Mouse (Mus musculus) inflammation-experienced regulatory T-cells, adult 6 months (primary cell): Measurements from ENCODE around the gene Fem1b. TPM values are rescaled to one million over a fixed set of nuclear protein-coding genes. Genes with fewer than 3 reads are reported as not detected.

ENCODE experiments used
- ATAC-seq: one replicate; pipeline ENCODE4 v1.8.0; 2017
- polyA plus RNA-seq, 3 experiments: library from polyadenylated mRNA; unstranded; fragments of 100-300 nt; shearing (Covaris generic); gene quantifications; one replicate each; pipeline ENCODE4 v1.2.1; 2017

The Fem1b gene
- polyA plus RNA-seq, 3 experiments from 2014 or later: 3.8 to 4.1 (median 4.1) TPM

- no peak for ATAC-seq
Measured at GRCm38 (mm10) chr9:62777461-62777860, 34.3 kb downstream of the Fem1b start.

DNA sequence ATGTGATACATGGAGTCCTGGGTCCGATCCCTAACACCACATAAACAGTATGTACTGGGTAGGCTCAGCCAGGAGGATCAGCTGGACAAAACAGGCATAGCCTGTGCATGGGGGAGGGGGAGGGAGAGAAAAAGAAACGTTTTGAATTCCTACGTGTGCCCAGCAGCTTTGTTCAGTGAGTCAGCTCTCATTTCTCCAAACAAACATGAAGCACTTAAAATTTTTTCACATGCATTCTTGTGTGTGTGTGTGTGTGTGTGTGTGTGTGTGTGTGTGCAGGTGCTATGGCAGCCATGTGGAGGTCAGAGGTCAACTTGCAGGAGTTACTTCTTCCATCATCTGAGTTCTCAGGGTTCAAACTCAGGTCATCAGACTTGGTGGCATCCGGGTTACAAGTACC, 36.3 kb downstream of the Fem1b start:
- ATAC-seq: no peak

GRCm38 (mm10) chr9:62772746-62773145, 39.0 kb downstream of the Fem1b start:
- no peak for ATAC-seq

GRCm38 (mm10) chr9:62768361-62768760, 43.4 kb downstream of the Fem1b start:
- no peak for ATAC-seq

- no peak for ATAC-seq
Measured at GRCm38 (mm10) chr9:62767464-62767863, 44.3 kb downstream of the Fem1b start.

DNA sequence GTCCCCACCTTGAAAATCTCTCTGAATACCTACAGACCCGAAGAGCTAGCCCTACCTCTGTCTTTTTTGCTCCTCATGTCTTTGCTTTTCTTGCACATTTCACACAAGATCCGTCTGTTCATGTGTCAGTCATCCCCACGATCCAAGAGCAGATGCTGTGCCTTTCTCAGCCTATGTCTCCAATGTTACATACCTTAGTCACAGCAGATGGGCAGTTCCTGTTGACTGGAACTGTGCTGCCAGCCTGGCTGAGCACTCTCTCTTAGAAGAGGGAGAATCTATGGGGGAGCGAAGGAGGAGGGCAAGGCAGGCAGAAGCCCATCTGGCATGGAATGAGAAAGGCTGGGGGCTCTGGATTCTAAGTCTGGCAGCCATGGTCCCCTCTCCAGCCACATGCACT, 46.4 kb downstream of the Fem1b start:
- ATAC-seq: no peak

DNA sequence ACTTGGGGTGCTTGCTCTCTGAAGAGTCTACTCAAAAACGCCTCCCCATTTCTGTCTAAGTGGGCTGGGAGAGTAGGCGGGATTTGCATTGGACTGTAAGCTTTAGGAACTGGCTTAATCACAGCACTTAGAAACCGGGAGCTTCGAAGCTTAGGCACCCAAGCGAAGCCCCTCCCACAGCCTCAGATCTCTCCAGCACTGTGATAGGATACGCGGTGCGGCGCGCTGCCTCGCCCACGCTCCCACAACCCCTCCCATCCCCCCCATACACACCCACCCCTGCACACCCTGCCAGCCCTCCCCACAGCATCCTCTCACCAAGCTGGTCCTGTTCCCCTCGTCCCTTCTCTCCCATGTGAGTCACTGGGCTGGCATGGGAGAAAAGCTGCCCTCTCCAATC, 48.3 kb downstream of the Fem1b start:
- ATAC-seq: no peak

DNA sequence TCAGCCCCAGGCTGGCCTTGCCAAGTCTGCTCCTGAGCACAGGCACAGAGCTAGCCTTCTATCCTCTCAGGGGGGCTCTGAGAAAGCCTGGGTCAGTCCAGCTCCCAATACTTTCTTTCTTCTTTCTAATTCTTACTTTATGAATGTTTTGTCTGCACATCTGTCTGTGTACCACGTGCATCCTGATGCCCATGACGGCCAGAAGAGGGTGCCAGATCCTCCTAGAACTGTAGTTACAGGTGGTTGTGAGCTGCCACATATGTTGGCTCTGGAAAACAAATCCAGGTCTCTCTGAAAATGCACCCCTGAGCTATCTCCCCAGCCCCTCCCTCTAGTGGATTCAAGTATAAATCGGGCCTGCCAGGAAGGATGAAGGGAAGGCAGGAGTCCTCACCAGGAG, 52.1 kb downstream of the Fem1b start:
- ATAC-seq: no peak

- no peak for ATAC-seq
Measured at GRCm38 (mm10) chr9:62758288-62758687, 53.4 kb downstream of the Fem1b start.

DNA sequence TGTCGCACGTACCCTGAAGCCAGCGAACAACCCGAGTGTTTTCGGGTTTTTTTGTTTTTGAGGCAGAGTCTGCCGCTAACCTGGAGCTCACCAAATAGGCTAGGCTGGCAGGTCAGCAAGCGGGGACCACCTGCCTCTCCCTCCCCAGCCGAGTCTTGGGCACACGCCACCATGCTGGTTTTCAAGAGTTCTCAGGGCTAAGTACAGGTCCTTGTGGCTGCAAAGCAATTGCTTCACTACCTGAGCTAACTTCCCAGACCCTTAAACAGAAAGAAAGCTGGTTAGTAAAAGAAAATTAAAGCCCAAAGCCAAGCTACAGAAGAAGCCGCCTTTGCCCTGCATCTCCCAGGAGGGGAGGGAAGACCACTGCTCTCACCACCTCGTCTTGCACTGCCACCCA, 61.4 kb downstream of the Fem1b start:
- ATAC-seq: no peak

DNA sequence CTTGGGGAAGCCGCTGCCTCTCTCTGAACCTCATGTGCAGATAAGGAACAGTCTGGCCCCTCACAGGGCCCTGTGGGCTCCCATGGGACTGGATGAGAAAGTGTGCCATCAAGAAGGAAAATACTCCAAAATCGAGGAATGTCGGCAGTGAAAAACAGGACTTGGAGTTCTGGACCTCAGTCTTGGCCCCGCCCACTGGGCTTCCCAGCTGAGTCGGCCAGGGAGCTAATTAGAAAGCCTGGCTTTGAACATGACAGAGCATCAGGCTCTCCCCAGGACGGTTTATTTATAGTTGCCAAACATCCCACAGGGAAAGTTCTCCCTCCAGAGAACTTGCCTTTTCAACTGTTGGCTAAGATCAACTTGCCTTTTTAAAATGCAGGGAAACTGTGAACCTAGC, 62.1 kb downstream of the Fem1b start:
- no peak for ATAC-seq

DNA sequence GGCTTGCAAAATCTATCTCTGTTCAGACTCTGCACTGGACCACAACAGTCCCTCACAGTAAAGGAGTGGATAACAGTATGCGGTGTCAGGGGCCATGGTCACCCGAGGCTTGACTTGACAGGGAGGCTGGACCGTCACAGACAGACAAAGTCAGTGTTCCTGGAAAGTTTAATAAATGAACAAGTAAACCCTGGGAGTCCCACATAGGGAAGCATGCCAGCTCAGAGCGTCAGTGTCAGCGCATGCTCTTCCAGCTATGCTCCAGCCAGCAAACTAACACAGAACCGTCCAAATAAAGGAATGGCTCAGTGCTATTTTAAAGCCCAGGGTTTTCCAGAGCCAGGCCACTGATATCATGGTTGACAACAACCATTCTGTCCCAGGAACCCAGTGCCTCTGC, 65.1 kb downstream of the Fem1b start:
- ATAC-seq: no peak

DNA sequence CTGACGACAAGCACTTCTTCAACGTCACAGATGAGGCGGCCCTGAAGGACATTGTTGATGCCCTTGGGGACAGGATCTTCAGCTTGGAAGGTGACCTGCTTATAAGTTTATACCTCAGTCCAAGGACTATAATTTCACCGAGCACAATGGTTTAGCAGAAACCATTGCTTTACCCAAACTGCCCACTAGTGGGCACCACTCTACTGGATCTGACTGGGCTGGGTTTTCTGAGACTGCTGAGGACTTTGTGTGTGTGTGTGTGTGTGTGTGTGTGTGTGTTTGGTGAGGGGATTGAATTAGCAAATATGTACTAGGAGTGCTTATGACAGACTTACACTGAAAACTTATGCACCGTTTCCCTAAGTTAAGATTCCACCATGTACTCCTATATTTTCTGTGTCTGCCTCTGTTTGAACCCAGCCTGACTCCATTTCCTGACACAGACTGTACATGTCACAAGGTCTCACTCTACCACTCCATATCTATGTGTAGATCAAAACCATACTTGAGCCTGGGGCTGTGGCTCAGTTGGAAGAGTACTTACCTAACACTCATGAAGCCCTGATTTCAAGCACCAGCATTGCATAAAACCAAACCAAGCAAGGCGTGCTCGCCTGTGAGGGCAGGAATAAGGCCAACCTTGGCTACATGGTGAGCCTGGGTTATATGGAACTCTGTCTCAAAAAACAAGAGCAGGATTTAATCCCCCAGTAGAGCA, 67.0 kb downstream of the Fem1b start:
- no peak for ATAC-seq

Other genes starting within 250 kb of the Fem1b start
- under 1 TPM; 0.09 to 0.13 (median 0.11) TPM for gene Itga11, start 134.1 kb downstream of the Fem1b start, polyA plus RNA-seq
- 1 to 10 TPM; 7.2 to 9.9 (median 9.7) TPM for gene Cln6, start 26.9 kb upstream of the Fem1b start, polyA plus RNA-seq
- gene Calml4, start 46.1 kb upstream of the Fem1b start, polyA plus RNA-seq: under 1 TPM in 1 of 3 experiments, not detected in 2; 0.47 TPM
- 100 to 1,000 TPM; 106 to 183 (median 160) TPM for gene Pias1, start 176.0 kb upstream of the Fem1b start, polyA plus RNA-seq